Mouse (Mus musculus): Measurements from ENCODE around the gene Txnl4b. TPM values are rescaled to one million over a fixed set of nuclear protein-coding genes. Genes with fewer than 3 reads are reported as not detected.

Gene Txnl4b
- polyA plus RNA-seq (2012; rRNA removed): 9.8 and 10.3 TPM in 2 replicates

- Histone ChIP-seq H3K27ac (ENCODE audit: insufficient read depth, low read length) (peak within 1 kb of the TSS; percentile 74), H3K27me3 (ENCODE audit: control insufficient read depth, insufficient read depth, low read length) (no peaks in the 10 kb centered on the region), H3K4me1 (ENCODE audit: control insufficient read depth, insufficient read depth, low read length) (peaks cover 3% of the 10 kb centered on the region; the same call in 1 of the 2 replicates), H3K4me3 (replicated peaks; ENCODE audit: insufficient read depth, low read depth, low read length) (peak within 1 kb of the TSS; percentile 92)
- under 1% methylated on average over 52 of the region's 52 CpGs for WGBS
- no peak for TF ChIP-seq CTCF (IDR thresholded peaks at IDR 0.05; ENCODE audit: borderline replicate concordance, insufficient read depth, low read depth, low read length)
- peak; percentile 31; the same call in 1 of the 2 replicates for TF ChIP-seq POLR2A (IDR thresholded peaks at IDR 0.05; ENCODE audit: borderline replicate concordance, insufficient read depth, low read length)
- peak; percentile 99 for DNase-seq
Observed at GRCm38 (mm10) chr8:109565498-109566333, at the start of gene Txnl4b, which contains the start of gene Dhx38. TSS of gene Txnl4b (plus strand) at chr8:109565892. TSS of gene Dhx38 (minus strand) at chr8:109565861.

- WGBS: 79% methylated on average over 2 of the region's 2 CpGs
- Histone ChIP-seq H3K4me1 (ENCODE audit: control insufficient read depth, insufficient read depth, low read length) (no peaks in the 10 kb centered on the region), H3K27me3 (ENCODE audit: control insufficient read depth, insufficient read depth, low read length) (no peaks in the 10 kb centered on the region), H3K27ac (ENCODE audit: insufficient read depth, low read length) (no peak overlapping the region), H3K4me3 (replicated peaks; ENCODE audit: insufficient read depth, low read depth, low read length) (no peak overlapping the region)
- TF ChIP-seq POLR2A (IDR thresholded peaks at IDR 0.05; ENCODE audit: borderline replicate concordance, insufficient read depth, low read length) (no peak), CTCF (IDR thresholded peaks at IDR 0.05; ENCODE audit: borderline replicate concordance, insufficient read depth, low read depth, low read length) (no peak)
- no peak for DNase-seq
Observed at GRCm38 (mm10) chr8:109524008-109524407, 41.7 kb upstream of the Txnl4b start.

GRCm38 (mm10) chr8:109535140-109535990 lies 30.3 kb upstream of the Txnl4b start:
- 86% methylated on average over 19 of the region's 19 CpGs for WGBS
- Histone ChIP-seq H3K4me1 (ENCODE audit: control insufficient read depth, insufficient read depth, low read length) (no peaks in the 10 kb centered on the region), H3K4me3 (replicated peaks; ENCODE audit: insufficient read depth, low read depth, low read length) (no peak overlapping the region), H3K27ac (ENCODE audit: insufficient read depth, low read length) (no peak overlapping the region), H3K27me3 (ENCODE audit: control insufficient read depth, insufficient read depth, low read length) (no peaks in the 10 kb centered on the region)
- no peak for TF ChIP-seq POLR2A (IDR thresholded peaks at IDR 0.05; ENCODE audit: borderline replicate concordance, insufficient read depth, low read length)
- peak; percentile 30; the same call in 1 of the 2 replicates for TF ChIP-seq CTCF (IDR thresholded peaks at IDR 0.05; ENCODE audit: borderline replicate concordance, insufficient read depth, low read depth, low read length)
- no peak for DNase-seq

- no peaks in the 10 kb centered on the region for H3K27me3 ChIP-seq (ENCODE audit: control insufficient read depth, insufficient read depth, low read length)
- 10% methylated on average over 5 of the region's 5 CpGs for WGBS
- no peaks in the 10 kb centered on the region for H3K4me1 ChIP-seq (ENCODE audit: control insufficient read depth, insufficient read depth, low read length)
- H3K4me3 ChIP-seq (replicated peaks; ENCODE audit: insufficient read depth, low read depth, low read length): no peak overlapping the region
- peak; percentile 42 to 65 for DNase-seq
- no peak overlapping the region for H3K27ac ChIP-seq (ENCODE audit: insufficient read depth, low read length)
- TF ChIP-seq POLR2A (IDR thresholded peaks at IDR 0.05; ENCODE audit: borderline replicate concordance, insufficient read depth, low read length) (no peak), CTCF (IDR thresholded peaks at IDR 0.05; ENCODE audit: borderline replicate concordance, insufficient read depth, low read depth, low read length) (peak; percentile 55)
Observed at GRCm38 (mm10) chr8:109536703-109537102, 29.0 kb upstream of the Txnl4b start.

GRCm38 (mm10) chr8:109542165-109542564 lies 23.5 kb upstream of the Txnl4b start:
- WGBS: 64% methylated on average over 5 of the region's 5 CpGs
- Histone ChIP-seq H3K4me3 (replicated peaks; ENCODE audit: insufficient read depth, low read depth, low read length) (no peak overlapping the region), H3K27ac (ENCODE audit: insufficient read depth, low read length) (no peak overlapping the region), H3K4me1 (ENCODE audit: control insufficient read depth, insufficient read depth, low read length) (no peaks in the 10 kb centered on the region), H3K27me3 (ENCODE audit: control insufficient read depth, insufficient read depth, low read length) (no peaks in the 10 kb centered on the region)
- DNase-seq: no peak
- TF ChIP-seq POLR2A (IDR thresholded peaks at IDR 0.05; ENCODE audit: borderline replicate concordance, insufficient read depth, low read length) (no peak), CTCF (IDR thresholded peaks at IDR 0.05; ENCODE audit: borderline replicate concordance, insufficient read depth, low read depth, low read length) (no peak)

- no peak overlapping the region for H3K27ac ChIP-seq (ENCODE audit: insufficient read depth, low read length)
- no peak overlapping the region for H3K4me3 ChIP-seq (replicated peaks; ENCODE audit: insufficient read depth, low read depth, low read length)
- H3K4me1 ChIP-seq (ENCODE audit: control insufficient read depth, insufficient read depth, low read length): no peaks in the 10 kb centered on the region
- 42% methylated on average over 8 of the region's 8 CpGs for WGBS
- H3K27me3 ChIP-seq (ENCODE audit: control insufficient read depth, insufficient read depth, low read length): no peaks in the 10 kb centered on the region
- TF ChIP-seq POLR2A (IDR thresholded peaks at IDR 0.05; ENCODE audit: borderline replicate concordance, insufficient read depth, low read length) (no peak), CTCF (IDR thresholded peaks at IDR 0.05; ENCODE audit: borderline replicate concordance, insufficient read depth, low read depth, low read length) (no peak)
- no peak for DNase-seq
Observed at GRCm38 (mm10) chr8:109542748-109543519, 22.8 kb upstream of the Txnl4b start.

GRCm38 (mm10) chr8:109544049-109544448 lies 21.6 kb upstream of the Txnl4b start:
- no peak for DNase-seq
- Histone ChIP-seq H3K27me3 (ENCODE audit: control insufficient read depth, insufficient read depth, low read length) (no peaks in the 10 kb centered on the region), H3K4me3 (replicated peaks; ENCODE audit: insufficient read depth, low read depth, low read length) (no peak overlapping the region), H3K4me1 (ENCODE audit: control insufficient read depth, insufficient read depth, low read length) (no peaks in the 10 kb centered on the region), H3K27ac (ENCODE audit: insufficient read depth, low read length) (no peak overlapping the region)
- WGBS: 47% methylated on average over 3 of the region's 3 CpGs
- TF ChIP-seq CTCF (IDR thresholded peaks at IDR 0.05; ENCODE audit: borderline replicate concordance, insufficient read depth, low read depth, low read length) (no peak), POLR2A (IDR thresholded peaks at IDR 0.05; ENCODE audit: borderline replicate concordance, insufficient read depth, low read length) (no peak)

All from cerebellum, adult 2 months (tissue).